Mouse (Mus musculus) naive thymus-derived CD4-positive, alpha-beta T cell, adult 2 months (primary cell): ENCODE results near the gene Rad54l.

ENCODE experiments used
- DNase-seq: peaks from one replicate; pipeline ENCODE4 v3.0.0-alpha.2; 2011; ENCODE audit warnings: low read depth

Rad54l gene

GRCm38 (mm10) chr4:116073146-116073545 lies 50.3 kb downstream of the Rad54l start:
- DNase-seq: peak; percentile 45

GRCm38 (mm10) chr4:116070116-116070515 lies 53.4 kb downstream of the Rad54l start:
- no peak for DNase-seq

GRCm38 (mm10) chr4:116063855-116064254 lies 59.6 kb downstream of the Rad54l start:
- DNase-seq: no peak

- DNase-seq: no peak
These were observed 64.3 kb downstream of the Rad54l start for GRCm38 (mm10) chr4:116059012-116059726.

GRCm38 (mm10) chr4:116057559-116057958 lies 65.9 kb downstream of the Rad54l start:
- DNase-seq: no peak

- DNase-seq: peak; percentile 98
These were observed 70.0 kb downstream of the Rad54l start, which contains the start of gene Nsun4 for GRCm38 (mm10) chr4:116053399-116053961. Gene Nsun4, minus strand, starts transcription at chr4:116053876.

GRCm38 (mm10) chr4:116052526-116053293 lies 70.8 kb downstream of the Rad54l start:
- peak; percentile 73 for DNase-seq

- DNase-seq: no peak
These were observed 74.3 kb downstream of the Rad54l start for GRCm38 (mm10) chr4:116049211-116049610.

- DNase-seq: no peak
These were observed 75.2 kb downstream of the Rad54l start for GRCm38 (mm10) chr4:116048130-116048920.

- no peak for DNase-seq
These were observed 75.8 kb downstream of the Rad54l start for GRCm38 (mm10) chr4:116047681-116048080.

GRCm38 (mm10) chr4:116046604-116047003 lies 76.9 kb downstream of the Rad54l start:
- DNase-seq: no peak
